Mouse (Mus musculus): ENCODE results near the gene Tmem217.
"Not testable (repeated sequence)": the region's sequence is repeated elsewhere in the genome, so short reads cannot be mapped to it uniquely, and the experiment has no call there.

Gene Tmem217

GRCm38 (mm10) chr17:29549543-29550428 is 2.4 kb downstream of the Tmem217 start, which contains the start of the genes Gm17657 and Tbc1d22b:
Gm17657 (minus strand) TSS chr17:29549638.
Tbc1d22b (plus strand) TSS chr17:29549785.
- DNase-seq (ENCODE audit: low read depth, low spot score), result peak; percentile 95

- no peak for DNase-seq (ENCODE audit: low read depth, low spot score)
Measured at GRCm38 (mm10) chr17:29548994-29549393, 3.2 kb downstream of the Tmem217 start.

GRCm38 (mm10) chr17:29548494-29548893 is 3.7 kb downstream of the Tmem217 start:
- DNase-seq (ENCODE audit: low read depth, low spot score), result no peak

DNA sequence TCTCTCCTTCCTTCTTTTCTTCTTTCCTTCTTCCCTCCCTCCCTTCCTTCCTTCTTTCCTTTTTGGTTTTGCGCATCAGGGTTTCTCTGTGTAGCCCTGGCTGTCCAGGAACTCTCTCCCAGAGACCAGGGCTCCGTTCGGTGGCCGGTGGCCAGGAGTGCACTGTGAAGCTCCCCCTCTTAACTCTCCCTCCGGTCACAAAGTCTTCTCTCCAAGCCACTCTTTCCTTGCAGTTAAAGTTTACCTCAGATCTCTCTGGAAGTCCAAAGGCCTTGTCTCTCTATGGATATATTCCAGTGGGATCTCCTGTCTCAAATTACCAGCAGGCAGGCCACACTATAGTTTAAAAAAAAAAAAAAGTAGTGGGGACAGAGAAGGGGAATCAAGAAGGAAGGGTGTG is 6.9 kb downstream of the Tmem217 start:
- DNase-seq (ENCODE audit: low read depth, low spot score), result no peak

- DNase-seq (ENCODE audit: low read depth, low spot score), result no peak
Measured at GRCm38 (mm10) chr17:29544064-29544463, 8.1 kb downstream of the Tmem217 start.

DNA sequence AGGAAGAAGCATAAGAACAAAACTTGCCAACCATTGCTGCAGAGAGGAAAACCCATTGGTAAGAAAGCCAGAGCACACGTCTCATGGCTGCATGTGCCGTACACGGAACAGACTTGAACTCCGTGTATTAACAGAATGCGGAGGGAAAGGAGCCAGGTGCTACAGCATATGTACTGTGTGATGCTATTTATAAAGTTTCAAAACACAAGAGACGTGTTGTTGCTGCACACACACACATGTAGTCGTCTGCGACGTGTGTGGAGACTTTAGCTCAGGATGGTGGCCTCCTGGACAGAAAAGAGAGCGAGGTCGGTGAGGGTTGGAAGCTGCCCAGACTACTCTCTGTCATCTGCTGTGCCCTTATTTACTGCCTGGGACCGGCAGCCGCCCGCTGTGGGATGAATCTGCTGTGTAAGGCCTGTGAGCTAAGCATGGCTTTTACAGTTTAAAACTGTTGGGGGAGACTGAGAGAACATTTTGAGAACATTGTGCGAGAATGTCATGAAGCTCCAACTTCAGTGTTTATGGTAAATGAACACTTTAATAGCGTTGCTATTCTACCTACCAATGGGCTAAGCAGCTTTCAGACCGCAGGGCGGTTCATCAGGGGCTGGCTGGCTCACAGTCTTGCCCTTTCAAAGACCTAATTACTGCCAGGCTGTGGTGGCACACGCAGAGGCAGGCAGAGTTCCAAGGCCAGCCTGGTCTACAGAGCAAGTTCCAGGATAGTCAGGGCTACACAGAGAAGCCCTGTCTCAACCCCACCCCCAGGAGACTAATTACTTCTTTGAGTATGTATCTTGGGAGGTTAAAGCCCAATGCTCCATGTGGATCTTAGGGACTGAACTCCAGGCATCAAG is 9.1 kb downstream of the Tmem217 start:
- no peak for DNase-seq (ENCODE audit: low read depth, low spot score)

DNA sequence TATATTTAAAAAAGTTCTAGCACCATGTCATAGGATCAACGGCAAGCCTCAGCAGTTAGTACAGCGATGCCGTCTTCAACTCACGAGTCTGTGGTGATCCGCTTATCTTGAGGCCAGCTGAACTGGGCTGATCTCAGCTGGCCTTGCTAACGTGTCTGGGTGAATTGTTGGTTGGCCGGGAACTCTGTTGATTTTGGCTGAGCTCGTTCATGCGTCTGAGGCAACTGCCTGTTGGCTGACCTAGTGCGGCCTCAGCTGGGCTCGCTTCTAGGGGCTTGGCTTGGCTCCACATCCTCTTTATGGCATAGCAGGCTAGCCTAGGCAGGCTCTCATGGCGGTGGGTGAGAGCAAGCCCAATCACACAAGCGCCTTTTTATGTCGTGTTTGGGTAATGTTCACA is 10.8 kb downstream of the Tmem217 start:
- no peak for DNase-seq (ENCODE audit: low read depth, low spot score)

DNA sequence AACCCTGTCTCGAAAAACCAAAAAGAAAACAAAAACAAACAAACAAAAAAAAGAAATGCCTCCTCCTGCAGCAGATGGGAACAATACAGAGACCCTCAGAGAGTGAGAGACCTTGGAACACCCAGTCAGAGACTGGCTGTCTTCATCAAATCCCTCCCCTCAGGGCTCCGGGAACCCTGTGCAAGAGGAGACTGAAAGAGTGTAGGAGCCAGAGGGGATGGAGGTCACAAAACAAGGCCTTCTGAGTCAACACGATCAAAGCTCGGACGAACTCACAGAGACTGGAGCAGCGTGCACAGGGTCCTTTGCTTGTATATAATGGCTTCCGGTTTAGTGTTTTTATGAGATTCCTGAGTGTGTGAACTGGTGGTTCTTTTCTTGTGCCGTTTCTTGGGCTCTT is 11.8 kb downstream of the Tmem217 start:
- no peak for DNase-seq (ENCODE audit: low read depth, low spot score)

- DNase-seq (ENCODE audit: low read depth, low spot score), result no peak
Measured at GRCm38 (mm10) chr17:29533866-29534265, 18.3 kb downstream of the Tmem217 start.

- no peak for DNase-seq (ENCODE audit: low read depth, low spot score)
Measured at GRCm38 (mm10) chr17:29531757-29532384, 20.3 kb downstream of the Tmem217 start.

- DNase-seq (ENCODE audit: low read depth, low spot score), result no peak
Measured at GRCm38 (mm10) chr17:29531278-29531677, 20.9 kb downstream of the Tmem217 start.

DNA sequence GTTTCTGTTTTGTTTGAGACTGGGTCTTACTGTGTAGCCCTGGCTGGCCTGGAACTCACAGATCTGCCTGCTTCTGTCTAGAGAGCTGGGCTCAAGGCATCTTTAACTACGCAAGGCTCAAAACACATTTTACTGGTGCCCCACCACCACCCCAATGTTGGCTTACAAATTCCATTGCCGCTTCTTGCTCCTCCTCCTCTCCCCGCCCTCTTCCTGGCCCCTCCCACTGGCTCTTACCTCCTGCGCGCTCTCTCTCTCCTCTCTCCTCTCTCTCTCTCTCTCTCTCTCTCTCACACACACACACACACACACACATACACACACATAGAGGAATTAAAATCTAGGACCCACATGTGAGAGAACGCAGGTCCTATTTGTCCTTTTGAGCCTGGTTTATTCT is 21.7 kb downstream of the Tmem217 start:
- no peak for DNase-seq (ENCODE audit: low read depth, low spot score)

GRCm38 (mm10) chr17:29528568-29529187 is 23.5 kb downstream of the Tmem217 start:
- no peak for DNase-seq (ENCODE audit: low read depth, low spot score)

- DNase-seq (ENCODE audit: low read depth, low spot score), result no peak
Measured at GRCm38 (mm10) chr17:29525613-29526012, 26.6 kb downstream of the Tmem217 start.

GRCm38 (mm10) chr17:29519731-29520130 is 32.5 kb downstream of the Tmem217 start:
- DNase-seq (ENCODE audit: low read depth, low spot score), result no peak

DNA sequence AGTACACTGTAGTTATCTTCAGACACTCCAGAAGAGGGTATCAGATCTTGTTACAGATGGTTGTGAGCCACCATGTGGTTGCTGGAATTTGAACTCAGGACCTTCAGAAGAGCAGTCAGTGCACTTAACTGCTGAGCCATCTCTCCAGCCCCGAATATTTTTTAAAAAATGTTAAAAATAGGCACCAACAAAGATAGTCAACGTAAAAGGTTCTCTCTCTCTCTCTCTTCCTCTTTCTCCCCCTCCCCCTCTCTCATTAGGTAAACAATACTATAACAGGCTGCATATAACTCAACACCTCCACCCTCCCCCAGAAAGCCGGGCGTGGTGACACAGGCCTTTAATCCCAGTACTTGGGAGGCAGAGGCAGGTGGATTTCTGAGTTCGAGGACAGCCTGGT is 33.5 kb downstream of the Tmem217 start:
- DNase-seq (ENCODE audit: low read depth, low spot score), result not testable (repeated sequence)

- peak; percentile 86 for DNase-seq (ENCODE audit: low read depth, low spot score)
Measured at GRCm38 (mm10) chr17:29514435-29514834, 37.8 kb downstream of the Tmem217 start.

DNA sequence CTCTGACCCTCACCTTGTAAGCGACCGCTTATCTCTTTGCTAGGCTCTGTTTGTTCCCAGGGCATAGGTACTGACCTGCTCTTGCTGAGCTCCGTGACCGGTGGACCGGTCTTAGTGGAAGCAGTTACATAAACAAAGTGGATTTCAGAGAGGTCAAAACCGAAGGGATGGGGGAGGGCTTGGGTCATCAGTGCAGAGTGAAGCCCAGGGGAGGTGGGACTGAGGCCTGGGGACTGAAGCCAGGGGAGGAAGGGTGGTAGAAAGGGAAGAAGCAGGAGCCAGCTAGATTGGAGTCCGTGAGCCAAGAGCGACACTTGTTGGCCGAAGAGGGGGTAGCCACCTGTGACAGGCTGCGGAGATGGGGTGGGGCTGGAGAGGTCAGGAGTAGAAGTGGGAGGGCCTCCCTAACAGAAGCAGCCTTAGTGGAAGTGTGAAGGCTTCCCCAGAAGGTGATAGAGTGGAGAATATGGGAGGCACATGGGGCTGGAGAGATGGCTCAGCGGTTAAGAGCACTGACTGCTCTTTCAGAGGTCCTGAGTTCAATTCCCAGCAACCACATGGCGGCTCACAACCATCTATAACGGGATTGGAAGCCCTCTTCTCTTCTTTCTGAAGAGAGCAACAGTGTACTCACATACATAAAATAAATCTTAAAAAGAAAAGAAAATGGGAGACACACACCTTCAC is 39.0 kb downstream of the Tmem217 start:
- DNase-seq (ENCODE audit: low read depth, low spot score), result peak; percentile 71

DNA sequence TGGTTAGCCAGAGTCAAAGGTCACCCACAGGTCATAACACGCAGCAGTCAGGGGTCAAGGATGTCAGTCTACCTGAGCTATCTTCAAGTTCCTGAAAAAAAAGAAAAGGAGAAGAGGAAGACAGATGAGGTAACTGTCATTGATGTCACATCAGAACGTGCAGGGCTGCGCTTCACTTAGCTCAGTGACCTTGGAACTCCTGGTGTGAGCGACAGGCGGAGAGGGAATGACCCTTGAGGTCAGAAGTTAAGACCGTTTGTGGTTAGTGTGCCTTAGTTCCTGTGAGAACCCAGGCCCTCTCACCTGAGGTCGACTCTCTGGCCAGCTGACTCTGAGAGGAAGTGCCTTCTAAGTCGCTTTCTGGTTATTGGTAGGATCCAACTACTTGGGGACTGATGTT is 41.5 kb downstream of the Tmem217 start:
- no peak for DNase-seq (ENCODE audit: low read depth, low spot score)

GRCm38 (mm10) chr17:29508927-29509608 is 43.1 kb downstream of the Tmem217 start:
- DNase-seq (ENCODE audit: low read depth, low spot score), result no peak
